Comparison of ENCODE assay signal across 10 mouse cellular contexts in genomic region chr9:31151050-31151449, GRCm38 (mm10). TPM values are rescaled to one million over a fixed set of nuclear protein-coding genes. Genes with fewer than 3 reads are reported as not detected.
DNase-seq lines count a peak whose midpoint lies in the region; ATAC-seq and TF ChIP-seq lines count a peak whose summit lies in the region.
"Had no signal": no experiment of that assay in that cellular context is flagged by ENCODE, and none has a peak within 500 bp of the region (broad histone marks: within the 10 kb centered on the region; RNA-seq: fewer than 3 reads in every experiment).

No protein-coding gene starts in this region.

- no peaks in the 10 kb centered on the region for H3K4me1 ChIP-seq in lung, embryonic 14.5 days (ENCODE audit: insufficient read depth)
- H3K4me1 ChIP-seq in kidney, embryonic 15.5 days = peaks cover 3% of the 10 kb centered on the region; the same call in 1 of the 2 replicates
- H3K4me1 ChIP-seq: liver, embryonic 15.5 days had no signal

- WGBS in lung, embryonic 14.5 days = 71% methylated on average over 2 of the region's 2 CpGs
- WGBS in kidney, embryonic 15.5 days = 82% methylated on average over 2 of the region's 2 CpGs

- no peak for ATAC-seq in lung, embryonic 14.5 days (ENCODE audit: insufficient read depth)
- no peak for ATAC-seq in kidney, embryonic 15.5 days (replicated peaks; ENCODE audit: low FRiP score)

- H3K4me2 ChIP-seq in lung, embryonic 14.5 days = no peak overlapping the region
- H3K4me2 ChIP-seq in kidney, embryonic 15.5 days = no peak overlapping the region
- H3K4me2 ChIP-seq: liver, embryonic 15.5 days had no signal

- H3K27ac ChIP-seq in lung, embryonic 14.5 days (ENCODE audit: low read depth) = no peak overlapping the region
- no peak overlapping the region for H3K27ac ChIP-seq in kidney, embryonic 15.5 days
- H3K27ac ChIP-seq: liver, embryonic 15.5 days had no signal

- H3K9ac ChIP-seq in lung, embryonic 14.5 days = no peak overlapping the region
- H3K9ac ChIP-seq in kidney, embryonic 15.5 days = no peak overlapping the region
- H3K9ac ChIP-seq: liver, embryonic 15.5 days had no signal

- DNase-seq in cerebellum, adult 9-10 months = peak; percentile 58
- DNase-seq in cerebellum, adult 11-12 months = no peak
- peak; percentile 91 for DNase-seq in lung, embryonic 14.5 days
- DNase-seq in lung, adult 18-20 months = no peak
- DNase-seq in forelimb bud, embryonic 11.5 days (ENCODE audit: low read depth, low spot score) = peak; percentile 64
- DNase-seq in retina, postnatal 7 days (ENCODE audit: low read depth, low spot score) = peak; percentile 43
- DNase-seq in urinary bladder, postnatal 4 days (ENCODE audit: low spot score in 2 of 2) = no peak
- DNase-seq: thymus, adult 2 months had no signal

- H3K36me3 ChIP-seq in lung, embryonic 14.5 days (ENCODE audit: insufficient read depth) = peaks cover 84% of the 10 kb centered on the region
- peaks cover 81% of the 10 kb centered on the region for H3K36me3 ChIP-seq in kidney, embryonic 15.5 days

- no peaks in the 10 kb centered on the region for H3K27me3 ChIP-seq in lung, embryonic 14.5 days (ENCODE audit: insufficient read depth, low read length)
- no peaks in the 10 kb centered on the region for H3K27me3 ChIP-seq in kidney, embryonic 15.5 days
- H3K27me3 ChIP-seq: liver, embryonic 15.5 days had no signal

- H3K9me3 ChIP-seq in lung, embryonic 14.5 days (ENCODE audit: low read depth, low read length) = no peaks in the 10 kb centered on the region
- H3K9me3 ChIP-seq in kidney, embryonic 15.5 days (replicated peaks) = no peaks in the 10 kb centered on the region
- H3K9me3 ChIP-seq: liver, embryonic 15.5 days had no signal

- TF ChIP-seq CTCF in lung, embryonic 14.5 days (IDR thresholded peaks at IDR 0.05; ENCODE audit: low read depth) = peak; percentile 78

- H3K4me3 ChIP-seq in lung, embryonic 14.5 days (ENCODE audit: low read depth, low read length) = no peak overlapping the region
- no peak overlapping the region for H3K4me3 ChIP-seq in kidney, embryonic 15.5 days (replicated peaks)
- H3K4me3 ChIP-seq: liver, embryonic 15.5 days had no signal

RNA-seq across cellular contexts. Expression of gene St14, which starts 19.4 kb away (rescaled TPM):
- 35.5 and 42.1 TPM in 2 replicates for polyA plus RNA-seq in lung, embryonic 14.5 days (2014; fragmentation: Nextera tagmentation; extraction: Ambion mirVana)
- polyA plus RNA-seq in kidney, embryonic 15.5 days (2015; fragmentation: Nextera tagmentation; extraction: Ambion mirVana) = 32.0 and 32.5 TPM in 2 replicates

Comparison
In these comparisons a context has a peak if more than half of its experiments do, and no peak if none do; other contexts are left out.
1. DNase-seq: peak in cerebellum, adult 9-10 months (single experiment), lung, embryonic 14.5 days (single experiment), forelimb bud, embryonic 11.5 days (single experiment) and retina, postnatal 7 days (single experiment); none in cerebellum, adult 11-12 months (single experiment), lung, adult 18-20 months (0 of 2) and urinary bladder, postnatal 4 days (0 of 2).